Mouse (Mus musculus) testis, postnatal 10 days (tissue): ENCODE data around the gene Rps6ka4.

Experiments used
- DNase-seq: peaks from one replicate; pipeline ENCODE4 v3.0.0; 2021; ENCODE audit warnings: low spot score

Rps6ka4 gene

GRCm38 (mm10) chr19:6851497-6851896 lies 11.1 kb upstream of the Rps6ka4 start:
- no peak for DNase-seq

GRCm38 (mm10) chr19:6849506-6850068 lies 9.2 kb upstream of the Rps6ka4 start:
- DNase-seq, result peak; percentile 44

- DNase-seq, result peak; percentile 54
Measured at GRCm38 (mm10) chr19:6847841-6848517, 7.5 kb upstream of the Rps6ka4 start.

- DNase-seq, result no peak
Measured at GRCm38 (mm10) chr19:6846050-6846449, 5.6 kb upstream of the Rps6ka4 start.

GRCm38 (mm10) chr19:6842353-6842752 lies 1.9 kb upstream of the Rps6ka4 start:
- no peak for DNase-seq

GRCm38 (mm10) chr19:6841292-6841597 lies 809 bp upstream of the Rps6ka4 start:
- DNase-seq, result no peak

- DNase-seq, result no peak
Measured at GRCm38 (mm10) chr19:6839615-6840474, 591 bp downstream of the Rps6ka4 start.

- no peak for DNase-seq
Measured at GRCm38 (mm10) chr19:6832363-6832762, 8.1 kb downstream of the Rps6ka4 start.

GRCm38 (mm10) chr19:6831331-6831730 lies 9.1 kb downstream of the Rps6ka4 start:
- no peak for DNase-seq

GRCm38 (mm10) chr19:6830556-6831316 lies 9.7 kb downstream of the Rps6ka4 start:
- no peak for DNase-seq

GRCm38 (mm10) chr19:6829870-6830555 lies 10.4 kb downstream of the Rps6ka4 start:
- no peak for DNase-seq

- no peak for DNase-seq
Measured at GRCm38 (mm10) chr19:6829069-6829468, 11.4 kb downstream of the Rps6ka4 start.

- DNase-seq, result no peak
Measured at GRCm38 (mm10) chr19:6826601-6827000, 13.8 kb downstream of the Rps6ka4 start.

- no peak for DNase-seq
Measured at GRCm38 (mm10) chr19:6825384-6825783, 15.1 kb downstream of the Rps6ka4 start.

GRCm38 (mm10) chr19:6820538-6821195 lies 19.8 kb downstream of the Rps6ka4 start:
- no peak for DNase-seq

- DNase-seq, result no peak
Measured at GRCm38 (mm10) chr19:6819143-6819827, 21.2 kb downstream of the Rps6ka4 start.

GRCm38 (mm10) chr19:6814958-6815357 lies 25.5 kb downstream of the Rps6ka4 start:
- no peak for DNase-seq

- DNase-seq, result no peak
Measured at GRCm38 (mm10) chr19:6814366-6814765, 26.1 kb downstream of the Rps6ka4 start.
